Mouse (Mus musculus) splenic B cell, adult 2 months (primary cell): ENCODE measurements around the gene Dock3.

Experiments
- DNase-seq: peaks from one replicate; pipeline ENCODE4 v3.0.0-alpha.2; 2011; ENCODE audit warnings: low read depth, low spot score
- H3K27me3 ChIP-seq: 2 replicates; pipeline ENCODE4 v1.6.1; 2012; ENCODE audit warnings: mild to moderate bottlenecking, low read length, moderate library complexity, mixed read lengths; ENCODE audit not compliant: control insufficient read depth, poor library complexity, insufficient read depth, severe bottlenecking
- H3K36me3 ChIP-seq: 2 replicates; pipeline ENCODE4 v1.6.1; 2012; ENCODE audit warnings: mild to moderate bottlenecking, low read length, moderate library complexity, mixed read lengths; ENCODE audit not compliant: control insufficient read depth, poor library complexity, insufficient read depth, severe bottlenecking

The Dock3 gene

DNA sequence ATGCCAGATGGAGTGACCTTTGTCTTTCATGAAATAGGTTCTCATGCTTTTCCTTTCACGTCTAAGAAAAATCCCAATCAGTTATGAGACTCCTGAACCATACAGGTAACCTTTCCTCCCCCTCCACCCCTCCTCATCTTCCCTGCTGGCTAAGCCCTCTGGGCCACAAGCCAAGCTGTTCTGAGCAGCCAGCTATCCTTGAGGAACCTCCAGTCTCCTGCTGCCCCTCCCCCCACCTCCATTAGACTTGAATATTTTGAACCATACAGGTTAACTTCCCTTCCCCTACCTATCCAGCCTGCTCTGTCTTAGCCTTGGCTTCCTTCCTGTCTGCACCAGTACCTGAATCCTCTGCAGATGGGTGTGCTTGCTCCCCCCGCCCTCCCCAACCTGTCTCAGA is 204.1 kb downstream of the Dock3 start:
- no peaks in the 10 kb centered on the region for H3K27me3 ChIP-seq
- DNase-seq: no peak
- no peaks in the 10 kb centered on the region for H3K36me3 ChIP-seq

GRCm38 (mm10) chr9:107009841-107010240 is 221.9 kb downstream of the Dock3 start:
- H3K36me3 ChIP-seq: no peaks in the 10 kb centered on the region
- H3K27me3 ChIP-seq: no peaks in the 10 kb centered on the region; the same call in 1 of the 2 replicates
- no peak for DNase-seq

- no peak for DNase-seq
- Histone ChIP-seq H3K27me3 (no peaks in the 10 kb centered on the region), H3K36me3 (no peaks in the 10 kb centered on the region)
Observed at GRCm38 (mm10) chr9:107003187-107003586, 228.5 kb downstream of the Dock3 start.

DNA sequence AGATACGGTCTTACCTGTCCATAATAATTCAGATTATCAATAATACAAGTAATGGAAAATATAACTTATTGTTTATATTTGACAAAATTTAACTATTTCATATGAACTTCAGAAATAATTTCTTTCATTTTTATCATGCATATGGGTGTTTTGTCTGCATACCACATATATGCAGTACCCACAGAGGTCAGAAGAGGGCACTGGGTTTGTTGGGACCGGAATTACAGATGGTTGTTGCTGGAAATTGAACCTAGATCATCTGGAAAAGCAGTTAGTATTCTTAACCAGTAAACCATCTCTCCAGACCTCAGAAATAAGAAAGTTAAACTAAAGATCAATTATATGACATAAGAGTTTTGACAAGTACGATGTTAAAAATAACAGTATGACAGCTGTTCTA is 261.0 kb downstream of the Dock3 start:
- H3K36me3 ChIP-seq: no peaks in the 10 kb centered on the region
- peak; percentile 18 for DNase-seq
- H3K27me3 ChIP-seq: no peaks in the 10 kb centered on the region

DNA sequence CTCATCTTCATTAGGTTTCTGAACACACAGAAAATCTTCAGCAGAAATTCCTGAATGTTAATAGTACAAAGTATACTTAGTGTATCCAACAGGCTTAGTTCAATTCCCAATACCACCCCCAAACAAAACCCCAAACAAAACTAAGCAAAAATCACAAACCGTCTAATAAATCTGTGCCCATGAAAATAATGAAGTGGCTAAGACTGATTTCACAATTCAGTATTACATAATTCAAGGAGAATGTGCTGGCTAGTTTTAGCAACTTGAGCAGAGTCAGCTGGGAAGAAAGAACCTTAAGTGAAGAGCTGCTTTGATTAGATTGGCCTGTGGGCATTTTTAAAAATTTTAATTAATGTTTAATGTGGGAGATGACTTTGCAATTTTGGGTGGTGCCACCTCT is 273.3 kb downstream of the Dock3 start:
- no peak for DNase-seq
- Histone ChIP-seq H3K36me3 (no peaks in the 10 kb centered on the region), H3K27me3 (no peaks in the 10 kb centered on the region)

- Histone ChIP-seq H3K36me3 (no peaks in the 10 kb centered on the region), H3K27me3 (no peaks in the 10 kb centered on the region)
- no peak for DNase-seq
Observed at GRCm38 (mm10) chr9:106955486-106955885, 276.2 kb downstream of the Dock3 start.

DNA sequence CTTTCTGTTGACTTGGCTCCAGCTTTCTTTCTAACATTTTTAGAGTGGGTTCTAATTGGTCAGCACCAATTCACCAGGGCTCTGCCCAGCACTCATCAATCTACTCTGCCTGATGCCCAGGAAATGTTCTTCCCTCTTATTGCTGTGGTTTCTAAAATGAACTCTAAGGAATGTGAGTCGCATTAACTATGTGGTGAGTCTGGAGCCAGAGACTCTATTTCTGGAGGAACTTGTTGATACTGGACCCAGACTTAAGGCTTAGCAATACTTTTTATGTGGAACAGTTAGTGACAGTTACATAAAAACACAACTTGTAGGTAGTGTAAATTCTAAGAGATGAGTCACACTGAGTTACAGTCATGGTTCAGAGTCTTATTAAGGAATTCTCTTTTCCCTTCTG is 296.7 kb downstream of the Dock3 start:
- DNase-seq: no peak
- H3K36me3 ChIP-seq: no peaks in the 10 kb centered on the region
- no peaks in the 10 kb centered on the region; the same call in 1 of the 2 replicates for H3K27me3 ChIP-seq

GRCm38 (mm10) chr9:106914878-106915277 is 316.8 kb downstream of the Dock3 start:
- DNase-seq: no peak
- Histone ChIP-seq H3K27me3 (no peaks in the 10 kb centered on the region), H3K36me3 (no peaks in the 10 kb centered on the region)

DNA sequence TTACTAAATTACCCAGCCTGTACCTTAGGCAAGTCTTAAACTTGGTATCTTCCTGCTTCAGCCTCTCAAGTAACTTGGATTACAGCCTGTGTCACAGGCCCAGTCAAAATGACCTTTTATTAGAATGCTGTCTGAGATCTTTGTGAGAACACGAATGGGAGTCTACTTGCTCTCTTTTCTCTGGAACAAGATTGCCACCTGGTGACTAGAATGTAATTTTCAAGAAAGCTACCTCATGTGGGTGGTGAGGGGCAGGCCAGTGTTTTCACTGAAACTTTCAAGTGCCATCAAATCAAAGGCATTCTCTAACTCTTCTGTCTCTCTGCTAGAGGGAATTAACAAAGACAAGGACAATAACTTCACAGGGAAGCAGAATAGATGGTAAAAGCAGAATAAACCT is 317.9 kb downstream of the Dock3 start:
- peak; percentile 33 for DNase-seq
- no peaks in the 10 kb centered on the region for H3K27me3 ChIP-seq
- H3K36me3 ChIP-seq: no peaks in the 10 kb centered on the region

GRCm38 (mm10) chr9:106911624-106912023 is 320.1 kb downstream of the Dock3 start:
- Histone ChIP-seq H3K27me3 (no peaks in the 10 kb centered on the region), H3K36me3 (no peaks in the 10 kb centered on the region)
- DNase-seq: no peak

DNA sequence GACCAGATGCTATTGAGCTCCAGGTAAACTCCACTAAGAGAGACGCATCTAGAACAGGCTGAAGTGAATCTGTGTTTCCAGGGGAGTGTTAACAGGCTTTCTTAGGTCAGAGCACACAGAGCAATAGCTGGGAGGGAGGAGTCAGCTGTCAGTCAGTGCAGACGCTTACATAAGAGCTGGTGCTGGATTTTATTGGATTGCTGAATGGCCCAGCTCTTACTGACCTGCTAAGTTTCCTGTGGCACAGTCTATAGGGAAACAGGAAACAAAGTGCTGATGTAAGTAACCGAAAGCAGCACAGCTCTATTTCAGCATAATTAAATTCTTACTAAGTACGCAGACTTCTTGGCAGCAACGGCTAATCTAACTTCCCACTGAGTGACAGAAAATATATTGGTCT is 323.0 kb downstream of the Dock3 start:
- H3K36me3 ChIP-seq: no peaks in the 10 kb centered on the region
- DNase-seq: no peak
- H3K27me3 ChIP-seq: no peaks in the 10 kb centered on the region

- Histone ChIP-seq H3K36me3 (no peaks in the 10 kb centered on the region), H3K27me3 (no peaks in the 10 kb centered on the region)
- no peak for DNase-seq
Observed at GRCm38 (mm10) chr9:106908174-106908573, 323.5 kb downstream of the Dock3 start.

GRCm38 (mm10) chr9:106906597-106906996 is 325.1 kb downstream of the Dock3 start:
- Histone ChIP-seq H3K36me3 (no peaks in the 10 kb centered on the region), H3K27me3 (no peaks in the 10 kb centered on the region)
- DNase-seq: no peak

DNA sequence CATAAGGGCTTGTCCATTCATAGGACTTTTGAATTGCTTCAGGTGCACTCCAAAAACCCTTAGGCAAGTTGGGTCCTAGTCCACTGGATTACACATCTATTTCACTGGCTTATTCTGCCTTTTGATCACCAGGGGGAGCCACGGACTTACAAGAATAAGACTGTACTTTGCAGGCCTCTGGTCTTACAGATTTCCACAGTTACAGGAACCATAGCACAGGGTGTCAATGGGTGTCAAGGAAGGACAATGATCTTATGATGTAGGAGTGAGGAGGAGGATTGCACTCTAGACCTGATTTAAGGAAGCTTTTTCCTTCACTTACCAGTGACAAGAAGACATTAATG is 327.9 kb downstream of the Dock3 start:
- Histone ChIP-seq H3K36me3 (no peaks in the 10 kb centered on the region), H3K27me3 (no peaks in the 10 kb centered on the region)
- DNase-seq: peak; percentile 71

- no peaks in the 10 kb centered on the region for H3K36me3 ChIP-seq
- no peaks in the 10 kb centered on the region for H3K27me3 ChIP-seq
- DNase-seq: no peak
Observed at GRCm38 (mm10) chr9:106903099-106903790, 328.5 kb downstream of the Dock3 start.

DNA sequence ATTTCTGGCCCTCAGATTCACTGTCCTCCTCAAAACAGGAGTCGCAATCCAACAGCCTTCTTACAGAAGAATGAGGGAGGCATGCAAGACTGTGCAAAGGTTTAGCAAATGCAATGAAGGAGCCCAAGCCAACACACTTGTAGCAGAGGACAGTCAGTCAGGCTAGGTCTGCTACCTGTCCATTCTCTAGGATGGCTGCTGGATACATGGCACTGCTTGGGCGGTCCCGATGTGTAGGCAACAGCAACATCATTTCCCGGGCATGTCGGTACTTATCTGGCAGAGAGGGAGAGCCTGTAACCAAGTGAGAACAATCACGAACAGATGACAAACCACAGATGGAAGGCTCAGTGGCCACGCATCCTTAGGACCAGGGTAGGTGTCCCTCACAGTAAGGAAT is 330.1 kb downstream of the Dock3 start:
- DNase-seq: no peak
- H3K36me3 ChIP-seq: no peaks in the 10 kb centered on the region
- no peaks in the 10 kb centered on the region for H3K27me3 ChIP-seq
